Mouse (Mus musculus): Measurements from ENCODE around the gene Taf6l. TPM values are rescaled to one million over a fixed set of nuclear protein-coding genes. Genes with fewer than 3 reads are reported as not detected.

The Taf6l gene
- total and polyA plus RNA-seq, 3 experiments: 20.4 to 25.7 (median 25.5) TPM

GRCm38 (mm10) chr19:8798264-8798946 lies 12.2 kb upstream of the Taf6l start, which contains the start of gene Polr2g (continued):
- no peak for TF ChIP-seq RCOR1 (conservative IDR thresholded peaks at IDR 0.05; ENCODE audit: low read depth, low read length)
- no peak for TF ChIP-seq ZNF384 (IDR thresholded peaks at IDR 0.05; ENCODE audit: low read depth, low read length)

DNA sequence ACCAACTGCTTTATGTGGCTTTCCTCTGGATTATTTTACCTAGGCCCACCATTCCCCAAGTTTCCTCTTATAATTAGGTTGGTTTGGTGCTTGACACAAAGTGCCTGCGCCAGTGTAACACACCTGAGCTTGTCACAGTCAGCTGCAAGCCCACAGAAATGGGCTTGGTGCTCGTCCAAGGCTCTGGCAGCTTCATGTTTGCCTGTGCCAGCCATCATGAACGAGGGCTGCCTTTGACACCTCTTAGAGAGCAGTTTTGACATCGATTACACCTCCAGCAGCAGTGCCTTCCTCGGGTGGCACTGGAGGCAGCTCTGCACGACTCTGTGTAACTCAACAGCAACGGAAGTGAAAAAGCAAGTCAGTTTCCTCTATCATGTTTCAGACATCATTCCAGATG lies 4.0 kb upstream of the Taf6l start:
- Histone ChIP-seq H3K36me3 (replicated peaks in 1 of 2; ENCODE audit: control insufficient read depth in 1 of 2, insufficient read depth in 1 of 2, low read length in 1 of 2) (peaks cover 21 to 41% of the 10 kb centered on the region in 2 experiments), H3K4me1 (ENCODE audit: control insufficient read depth in 1 of 2, insufficient read depth in 2 of 2) (peaks cover 1 to 9% of the 10 kb centered on the region in 2 experiments; a peak in 3 of 4 replicates), H3K79me2 (replicated peaks; ENCODE audit: control insufficient read depth, extremely low read depth, insufficient read depth, poor library complexity, severe bottlenecking) (peaks cover 1% of the 10 kb centered on the region), H3K4me3 (replicated peaks in 1 of 3; ENCODE audit: low read depth in 2 of 3, low read length in 2 of 3, poor library complexity in 1 of 3) (no peak overlapping the region), H3K27me3 (replicated peaks) (no peaks in the 10 kb centered on the region), H3K27ac (ENCODE audit: insufficient read depth, low read depth) (no peak overlapping the region), H3K9me3 (replicated peaks; ENCODE audit: low read length) (peaks cover 15% of the 10 kb centered on the region), H3K9ac (ENCODE audit: insufficient read depth, low read depth) (no peak overlapping the region), H3K4me2 (ENCODE audit: insufficient read depth, low read depth, poor library complexity, severe bottlenecking) (no peak overlapping the region)
- dilution Hi-C loops (cut with MboI; ENCODE audit: extremely low pct_ligation_motif_present, extremely low pct_unique_long_range_greater_than_20kb, low sequenced_read_pairs) (no loop called here), in situ Hi-C loops (cut with MboI; ENCODE audit: low pct_ligation_motif_present, low pct_unique_long_range_greater_than_20kb, low sequenced_read_pairs) (no loop called here)
- TF ChIP-seq USF1 (IDR thresholded peaks at IDR 0.05; ENCODE audit: low read depth, low read length): no peak
- TF ChIP-seq ETS1 (conservative IDR thresholded peaks at IDR 0.05; ENCODE audit: low read depth, low read length): no peak
- TF ChIP-seq HCFC1 (IDR thresholded peaks at IDR 0.05; ENCODE audit: low read depth, low read length): no peak
- TF ChIP-seq NELFE (IDR thresholded peaks at IDR 0.05; ENCODE audit: low read depth, low read length): no peak
- TF ChIP-seq SMC3 (IDR thresholded peaks at IDR 0.05; ENCODE audit: low read depth, low read length): no peak
- no peak for TF ChIP-seq USF2 (conservative IDR thresholded peaks at IDR 0.05; ENCODE audit: low read depth, low read length)
- DNase-seq (ENCODE audit: extremely low read depth): no peak

GRCm38 (mm10) chr19:8789171-8789570 lies 3.0 kb upstream of the Taf6l start:
- no peak overlapping the region for H3K4me2 ChIP-seq (ENCODE audit: insufficient read depth, low read depth, poor library complexity, severe bottlenecking)
- DNase-seq (ENCODE audit: extremely low read depth): no peak
- peaks cover 2 to 17% of the 10 kb centered on the region in 2 experiments; a peak in 3 of 4 replicates for H3K4me1 ChIP-seq (ENCODE audit: control insufficient read depth in 1 of 2, insufficient read depth in 2 of 2)
- TF ChIP-seq ETS1 (conservative IDR thresholded peaks at IDR 0.05; ENCODE audit: low read depth, low read length) (no peak), EP300 (IDR thresholded peaks at IDR 0.05; ENCODE audit: low read length) (no peak), MAFK (IDR thresholded peaks at IDR 0.05; ENCODE audit: insufficient replicate concordance, low read length) (no peak), TCF12 (IDR thresholded peaks at IDR 0.05; ENCODE audit: low read depth, low read length) (no peak), ZNF384 (IDR thresholded peaks at IDR 0.05; ENCODE audit: low read depth, low read length) (no peak), HCFC1 (IDR thresholded peaks at IDR 0.05; ENCODE audit: low read depth, low read length) (no peak), BHLHE40 (IDR thresholded peaks at IDR 0.05; ENCODE audit: low read depth, low read length) (no peak), JUND (conservative IDR thresholded peaks at IDR 0.05; ENCODE audit: low read depth, low read length) (no peak), ZC3H11A (IDR thresholded peaks at IDR 0.05; ENCODE audit: low read depth, low read length) (no peak), MEF2A (IDR thresholded peaks at IDR 0.05; ENCODE audit: borderline replicate concordance, low read depth, low read length) (no peak), MYC (IDR thresholded peaks at IDR 0.05; ENCODE audit: low read depth, low read length) (no peak)
- peaks cover 12% of the 10 kb centered on the region for H3K9me3 ChIP-seq (replicated peaks; ENCODE audit: low read length)
- H3K9ac ChIP-seq (ENCODE audit: insufficient read depth, low read depth): no peak overlapping the region
- no peaks in the 10 kb centered on the region; the same call in 1 of the 2 replicates for H3K79me2 ChIP-seq (replicated peaks; ENCODE audit: control insufficient read depth, extremely low read depth, insufficient read depth, poor library complexity, severe bottlenecking)
- no peak overlapping the region for H3K4me3 ChIP-seq (replicated peaks in 1 of 3; ENCODE audit: low read depth in 2 of 3, low read length in 2 of 3, poor library complexity in 1 of 3)
- H3K36me3 ChIP-seq (replicated peaks in 1 of 2; ENCODE audit: control insufficient read depth in 1 of 2, insufficient read depth in 1 of 2, low read length in 1 of 2): peaks cover 15 to 35% of the 10 kb centered on the region in 2 experiments
- H3K27me3 ChIP-seq (replicated peaks): no peaks in the 10 kb centered on the region
- in situ Hi-C loops (cut with MboI; ENCODE audit: low pct_ligation_motif_present, low pct_unique_long_range_greater_than_20kb, low sequenced_read_pairs): no loop called here
- no peak overlapping the region for H3K27ac ChIP-seq (ENCODE audit: insufficient read depth, low read depth)
- dilution Hi-C loops (cut with MboI; ENCODE audit: extremely low pct_ligation_motif_present, extremely low pct_unique_long_range_greater_than_20kb, low sequenced_read_pairs): no loop called here

Data from CH12.LX (cell line).